Mouse (Mus musculus) left cerebral cortex, adult 6 months (tissue): ENCODE data around the gene Rnf151. TPM values are rescaled to one million over a fixed set of nuclear protein-coding genes. Genes with fewer than 3 reads are reported as not detected.

Experiments
- long read RNA-seq, 2 experiments: library from polyadenylated mRNA; unstranded; transcript quantifications; one replicate each; pipeline ENCODE4 v2.0.0; 2019 to 2020
- polyA plus RNA-seq: library from polyadenylated mRNA; unstranded; fragments of <200 nt; fragmentation: Nextera tagmentation; gene quantifications from 2 replicates; pipeline ENCODE4 v1.2.3, GENCODE M21; 2021

Gene Rnf151
- polyA plus RNA-seq, result not detected in 2 replicates
- long read RNA-seq, experiment 1, result 0 reads
- long read RNA-seq, experiment 2, result 0 reads

GRCm38 (mm10) chr17:24717943-24718342 is at the start of gene Rnf151, which contains the start of gene Rps2:
Rnf151 (minus strand) TSS chr17:24718063.
Rps2 (plus strand) TSS chr17:24718116.

GRCm38 (mm10) chr17:24752415-24753394 is 34.8 kb upstream of the Rnf151 start, which contains the start of gene Hs3st6:
Hs3st6 (plus strand) TSS chr17:24752988.

GRCm38 (mm10) chr17:24736330-24737051 is 18.6 kb upstream of the Rnf151 start, which contains the start of gene Msrb1:
Msrb1 (plus strand) TSS chr17:24736642.

GRCm38 (mm10) chr17:24727618-24728017 is 9.8 kb upstream of the Rnf151 start, which contains the start of gene Rpl3l:
Rpl3l (plus strand) TSS chr17:24727820.

GRCm38 (mm10) chr17:24724184-24724583 is 6.3 kb upstream of the Rnf151 start, which contains the start of gene Ndufb10:
Ndufb10 (minus strand) TSS chr17:24724478.

GRCm38 (mm10) chr17:24706982-24707800 is 10.7 kb downstream of the Rnf151 start, which contains the start of gene Tbl3:
Tbl3 (minus strand) TSS chr17:24707660.

GRCm38 (mm10) chr17:24696011-24696697 is 21.7 kb downstream of the Rnf151 start, which contains the start of the genes Gfer and Noxo1:
Gfer (minus strand) TSS chr17:24696156.
Noxo1 (plus strand) TSS chr17:24696234.

GRCm38 (mm10) chr17:24689251-24690081 is 28.4 kb downstream of the Rnf151 start, which contains the start of gene Syngr3:
Syngr3 (minus strand) TSS chr17:24689955.

GRCm38 (mm10) chr17:24669545-24670245 is 48.2 kb downstream of the Rnf151 start, which contains the start of gene Zfp598:
Zfp598 (plus strand) TSS chr17:24669687.

Other genes starting within 250 kb of the Rnf151 start
- gene E4f1, start 247.8 kb downstream of the Rnf151 start, polyA plus RNA-seq, result 10.7 and 12.9 TPM in 2 replicates
- gene Pgp, start 247.7 kb downstream of the Rnf151 start, polyA plus RNA-seq, result 93.6 and 113 TPM in 2 replicates
- 0.82 and 1.2 TPM in 2 replicates for gene Bricd5, start 244.2 kb downstream of the Rnf151 start, polyA plus RNA-seq
- 16.5 and 21.2 TPM in 2 replicates for gene Mlst8, start 239.0 kb downstream of the Rnf151 start, polyA plus RNA-seq
- 8.6 and 20.5 TPM in 2 replicates for gene Caskin1, start 229.5 kb downstream of the Rnf151 start, polyA plus RNA-seq
- gene Traf7, start 190.1 kb downstream of the Rnf151 start, polyA plus RNA-seq, result 20.3 TPM in 2 replicates
- 51.2 and 58.9 TPM in 2 replicates for gene Rab26, start 183.9 kb downstream of the Rnf151 start, polyA plus RNA-seq
- 4.8 and 5.4 TPM in 2 replicates for gene Pkd1, start 168.2 kb downstream of the Rnf151 start, polyA plus RNA-seq
- 60.7 and 86.2 TPM in 2 replicates for gene Tsc2, start 85.4 kb downstream of the Rnf151 start, polyA plus RNA-seq
- gene Nthl1, start 85.4 kb downstream of the Rnf151 start, polyA plus RNA-seq, result 5.6 and 5.9 TPM in 2 replicates
- gene Slc9a3r2, start 67.7 kb downstream of the Rnf151 start, polyA plus RNA-seq, result 39.3 and 41.9 TPM in 2 replicates
- gene Npw, start 59.6 kb downstream of the Rnf151 start, polyA plus RNA-seq, result 0.47 and 0.65 TPM in 2 replicates
- 1.3 and 2.4 TPM in 2 replicates for gene Zfp598, start 48.4 kb downstream of the Rnf151 start, polyA plus RNA-seq
- 282 and 371 TPM in 2 replicates for gene Syngr3, start 28.1 kb downstream of the Rnf151 start, polyA plus RNA-seq
- gene Gfer, start 21.9 kb downstream of the Rnf151 start, polyA plus RNA-seq, result 33.0 and 34.1 TPM in 2 replicates
- 0.98 and 1.1 TPM in 2 replicates for gene Noxo1, start 21.8 kb downstream of the Rnf151 start, polyA plus RNA-seq
- 15.2 and 20.2 TPM in 2 replicates for gene Tbl3, start 10.4 kb downstream of the Rnf151 start, polyA plus RNA-seq
- gene Rps2, start 53 bp upstream of the Rnf151 start, polyA plus RNA-seq, result 1,532 and 1,546 TPM in 2 replicates
- 938 and 1,009 TPM in 2 replicates for gene Ndufb10, start 6.4 kb upstream of the Rnf151 start, polyA plus RNA-seq
- gene Rpl3l, start 9.8 kb upstream of the Rnf151 start, polyA plus RNA-seq, result 0.19 and 0.53 TPM in 2 replicates
- gene Msrb1, start 18.6 kb upstream of the Rnf151 start, polyA plus RNA-seq, result 6.8 and 17.1 TPM in 2 replicates
- 0.55 and 0.97 TPM in 2 replicates for gene Hs3st6, start 34.9 kb upstream of the Rnf151 start, polyA plus RNA-seq
- not detected in 2 replicates for gene Meiob, start 86.2 kb upstream of the Rnf151 start, polyA plus RNA-seq
- gene Hagh, start 122.1 kb upstream of the Rnf151 start, polyA plus RNA-seq, result 287 and 337 TPM in 2 replicates
- 21.7 and 24.4 TPM in 2 replicates for gene Fahd1, start 132.3 kb upstream of the Rnf151 start, polyA plus RNA-seq
- gene Igfals, start 147.9 kb upstream of the Rnf151 start, polyA plus RNA-seq, result not detected in 2 replicates
- 42.6 and 58.2 TPM in 2 replicates for gene Nubp2, start 168.3 kb upstream of the Rnf151 start, polyA plus RNA-seq
- gene Spsb3, start 168.6 kb upstream of the Rnf151 start, polyA plus RNA-seq, result 84.9 and 110 TPM in 2 replicates
- gene Eme2, start 177.0 kb upstream of the Rnf151 start, polyA plus RNA-seq, result 15.5 and 16.2 TPM in 2 replicates
- 130 and 171 TPM in 2 replicates for gene Mrps34, start 177.1 kb upstream of the Rnf151 start, polyA plus RNA-seq
- gene Nme3, start 178.4 kb upstream of the Rnf151 start, polyA plus RNA-seq, result 117 and 135 TPM in 2 replicates
- 49.2 and 62.4 TPM in 2 replicates for gene Mapk8ip3, start 218.9 kb upstream of the Rnf151 start, polyA plus RNA-seq
- 3.8 and 5.3 TPM in 2 replicates for gene Jpt2, start 242.6 kb upstream of the Rnf151 start, polyA plus RNA-seq